Mouse (Mus musculus) forebrain, embryonic 11.5 days (tissue): ENCODE measurements around the gene Tbkbp1. TPM values are rescaled to one million over a fixed set of nuclear protein-coding genes. Genes with fewer than 3 reads are reported as not detected.

Experiments used
- ATAC-seq: fragments of 200-750 bp; cut with Nextera tagmentation; replicated peaks from 2 replicates; pipeline ENCODE4 v1.8.0; 2017; ENCODE audit warnings: moderate TSS enrichment; ENCODE audit not compliant: low FRiP score
- DNase-seq: peaks from one replicate; pipeline ENCODE4 v3.0.0-alpha.2; 2017; ENCODE audit warnings: low spot score
- H3K27ac ChIP-seq: fragments of 300-500 bp; sonication (generic); 2 replicates; pipeline ENCODE4 v1.5.1; 2014; ENCODE audit warnings: low read depth, low read length
- H3K27me3 ChIP-seq: fragments of 300-500 bp; sonication (generic); 2 replicates; pipeline ENCODE4 v1.6.1; 2014; ENCODE audit warnings: mild to moderate bottlenecking, low read length, mixed read lengths; ENCODE audit not compliant: control insufficient read depth, insufficient read depth
- H3K36me3 ChIP-seq: fragments of 300-500 bp; sonication (generic); 2 replicates; pipeline ENCODE4 v1.6.1; 2014; ENCODE audit warnings: mild to moderate bottlenecking, low read length, moderate library complexity, mixed read lengths; ENCODE audit not compliant: control insufficient read depth, insufficient read depth
- H3K4me1 ChIP-seq: fragments of 300-500 bp; sonication (generic); replicated peaks from 2 replicates; pipeline ENCODE4 v1.6.1; 2014; ENCODE audit warnings: low read length, mixed read lengths; ENCODE audit not compliant: control insufficient read depth, insufficient read depth
- H3K4me2 ChIP-seq: fragments of 300-500 bp; sonication (generic); 2 replicates; pipeline ENCODE4 v1.6.1; 2014; ENCODE audit warnings: low read depth, mild to moderate bottlenecking, low read length, moderate library complexity, mixed read lengths; ENCODE audit not compliant: severe bottlenecking
- H3K4me3 ChIP-seq: fragments of 300-500 bp; sonication (generic); 2 replicates; pipeline ENCODE4 v1.5.1; 2014; ENCODE audit warnings: low read depth, low read length
- H3K9ac ChIP-seq: fragments of 300-500 bp; sonication (generic); 2 replicates; pipeline ENCODE4 v1.6.1; 2014; ENCODE audit warnings: low read length
- H3K9me3 ChIP-seq: fragments of 300-500 bp; sonication (generic); 2 replicates; pipeline ENCODE4 v1.6.1; 2016; ENCODE audit warnings: low read length, mixed read lengths; ENCODE audit not compliant: control insufficient read depth
- WGBS: fragments of 180-500 bp; shearing (Covaris S2); extraction: QIAGEN DNeasy Blood & Tissue Kit; methylation state at CpG from one replicate; pipeline ENCODE4 v1.1.7; 2014; 5-methylcytosine and 5-hydroxymethylcytosine counted together
- microRNA-seq: library from miRNA; unstranded; fragments of <30 nt; microRNA quantifications from one replicate; pipeline ENCODE4, GENCODE M21; 2016; ENCODE audit not compliant: insufficient number of aligned reads
- polyA plus RNA-seq: library from polyadenylated mRNA; unstranded; fragments of >200 nt; fragmentation: Nextera tagmentation; extraction: Ambion mirVana; gene quantifications from 2 replicates; pipeline ENCODE4 v1.2.1, GENCODE M21; 2014

Gene Tbkbp1
- polyA plus RNA-seq, 1 experiment from 2014 or later, result 5.4 TPM

DNA sequence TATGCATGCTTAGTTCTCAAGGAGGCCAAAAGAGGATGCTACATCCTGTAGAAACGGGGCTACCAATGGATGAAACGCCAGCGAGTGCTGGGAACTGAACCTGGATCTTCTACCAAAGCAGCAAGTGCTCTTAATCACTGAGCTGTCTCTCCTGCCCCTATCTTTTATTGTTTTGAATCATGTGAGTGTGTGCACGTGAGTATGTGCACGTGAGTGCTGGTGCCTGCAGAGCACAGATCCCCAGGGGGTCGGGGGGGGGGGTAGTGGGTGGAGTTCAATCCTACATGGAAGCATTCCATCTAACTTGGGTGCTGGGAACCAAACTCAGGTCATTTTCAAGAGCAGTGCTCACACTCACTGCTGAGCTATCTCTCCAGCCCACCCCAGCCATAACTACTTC lies 64.9 kb downstream of the Tbkbp1 start:
- H3K27me3 ChIP-seq, result no peaks in the 10 kb centered on the region; the same call in 1 of the 2 replicates
- H3K4me3 ChIP-seq, result no peak overlapping the region
- no peak for DNase-seq
- H3K27ac ChIP-seq, result no peak overlapping the region
- ATAC-seq, result no peak
- no peak overlapping the region for H3K9ac ChIP-seq
- H3K4me1 ChIP-seq, result no peaks in the 10 kb centered on the region
- no peaks in the 10 kb centered on the region; the same call in 1 of the 2 replicates for H3K9me3 ChIP-seq
- H3K4me2 ChIP-seq, result no peak overlapping the region
- 80% methylated on average over 6 of the region's 6 CpGs for WGBS
- H3K36me3 ChIP-seq, result no peaks in the 10 kb centered on the region

Small RNA genes lying within 50 kb of the gene (microRNA-seq; reads per million reads assigned to microRNA genes)
- not detected for gene Mir7235

Other genes starting within 250 kb of the Tbkbp1 start
- 83.4 and 94.0 TPM in 2 replicates for gene Cdk5rap3, start 235.0 kb downstream of the Tbkbp1 start, polyA plus RNA-seq
- 0.25 and 0.29 TPM in 2 replicates for gene Prr15l, start 223.4 kb downstream of the Tbkbp1 start, polyA plus RNA-seq
- 24.8 and 28.8 TPM in 2 replicates for gene Pnpo, start 207.5 kb downstream of the Tbkbp1 start, polyA plus RNA-seq
- 30.9 and 31.0 TPM in 2 replicates for gene Sp2, start 168.5 kb downstream of the Tbkbp1 start, polyA plus RNA-seq
- 0.17 TPM in 1 of 2 replicates, not detected in the other for gene Sp6, start 138.1 kb downstream of the Tbkbp1 start, polyA plus RNA-seq
- 31.2 and 31.6 TPM in 2 replicates for gene Scrn2, start 121.6 kb downstream of the Tbkbp1 start, polyA plus RNA-seq
- 3.8 and 4.2 TPM in 2 replicates for gene Lrrc46, start 110.1 kb downstream of the Tbkbp1 start, polyA plus RNA-seq
- 76.4 and 76.6 TPM in 2 replicates for gene Mrpl10, start 109.9 kb downstream of the Tbkbp1 start, polyA plus RNA-seq
- gene Osbpl7, start 100.9 kb downstream of the Tbkbp1 start, polyA plus RNA-seq, result 6.7 and 7.7 TPM in 2 replicates
- gene Tbx21, start 36.2 kb downstream of the Tbkbp1 start, polyA plus RNA-seq, result 0.17 and 0.21 TPM in 2 replicates
- gene Kpnb1, start 36.4 kb upstream of the Tbkbp1 start, polyA plus RNA-seq, result 114 TPM in 2 replicates
- 108 and 122 TPM in 2 replicates for gene Npepps, start 129.1 kb upstream of the Tbkbp1 start, polyA plus RNA-seq
- gene Mrpl45, start 164.2 kb upstream of the Tbkbp1 start, polyA plus RNA-seq, result 55.9 and 59.9 TPM in 2 replicates
- gene Gpr179, start 200.6 kb upstream of the Tbkbp1 start, polyA plus RNA-seq, result 0.03 TPM in 2 replicates
- 4.3 and 4.5 TPM in 2 replicates for gene Socs7, start 211.1 kb upstream of the Tbkbp1 start, polyA plus RNA-seq